8 mouse cellular contexts compared by ENCODE assay signal in the genomic region with DNA sequence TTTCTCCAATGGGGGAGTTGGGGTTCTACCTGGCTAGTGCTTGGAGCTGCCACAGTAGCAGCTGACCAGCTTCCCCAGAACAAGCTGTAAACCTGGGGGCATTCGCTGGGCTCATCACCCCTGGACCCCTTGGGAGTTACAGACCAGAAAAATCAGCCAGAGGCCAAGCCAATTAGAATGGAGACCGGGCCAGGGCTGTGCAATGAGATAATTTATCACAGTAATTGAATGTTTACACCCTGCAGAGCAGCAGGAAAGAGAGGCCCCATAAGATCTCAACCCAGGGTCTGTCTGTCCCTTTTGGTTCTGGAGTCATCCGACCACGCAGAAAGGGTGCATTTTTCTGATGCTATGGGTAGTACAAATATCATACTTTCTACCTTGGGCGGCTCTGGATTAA. TPM values are rescaled to one million over a fixed set of nuclear protein-coding genes. Genes with fewer than 3 reads are reported as not detected.
DNase-seq lines count a peak whose midpoint lies in the region; ATAC-seq and TF ChIP-seq lines count a peak whose summit lies in the region.

No protein-coding gene starts in this region.

- peaks cover 3% of the 10 kb centered on the region for H3K36me3 ChIP-seq in kidney, embryonic 15.5 days
- H3K36me3 ChIP-seq in hindbrain, embryonic 16.5 days (ENCODE audit: control insufficient read depth, insufficient read depth, low read length), result no peaks in the 10 kb centered on the region
- H3K36me3 ChIP-seq in midbrain, postnatal 0 days (ENCODE audit: insufficient read depth, low read length), result no peaks in the 10 kb centered on the region

- no peak for DNase-seq in kidney, adult 8-10 months
- DNase-seq in midbrain, postnatal 0 days (ENCODE audit: low spot score), result no peak
- DNase-seq in adrenal gland, postnatal 10 days, result no peak
- no peak for DNase-seq in frontal cortex, adult 2 months (ENCODE audit: extremely low spot score in 1 of 2, low spot score in 1 of 2)
- DNase-seq in gastrocnemius, adult 8-10 months (ENCODE audit: low spot score in 2 of 2), result no peak

- ATAC-seq in kidney, embryonic 15.5 days (replicated peaks; ENCODE audit: low FRiP score), result no peak
- ATAC-seq in hindbrain, embryonic 16.5 days, result no peak
- ATAC-seq in midbrain, postnatal 0 days (ENCODE audit: low FRiP score), result no peak

- peak overlapping the region; percentile 99; the same call in 1 of the 2 replicates for H3K27ac ChIP-seq in kidney, embryonic 15.5 days
- 0 out of 2 replicates have a peak overlapping the region, but pooled peaks have one; percentile 20 for H3K27ac ChIP-seq in brown adipose tissue, adult 24 weeks (replicated peaks; ENCODE audit: low read depth, low read length)
- no peak overlapping the region for H3K27ac ChIP-seq in hindbrain, embryonic 16.5 days (ENCODE audit: low read depth, low read length)
- no peak overlapping the region for H3K27ac ChIP-seq in midbrain, postnatal 0 days (ENCODE audit: low read depth, low read length)

- H3K4me2 ChIP-seq in kidney, embryonic 15.5 days, result peak overlapping the region; percentile 96
- peak overlapping the region; percentile 88 for H3K4me2 ChIP-seq in hindbrain, embryonic 16.5 days (ENCODE audit: low read length)
- H3K4me2 ChIP-seq in midbrain, postnatal 0 days (ENCODE audit: low read depth, low read length, poor library complexity, severe bottlenecking), result peak overlapping the region; percentile 96

- no peaks in the 10 kb centered on the region for H3K27me3 ChIP-seq in kidney, embryonic 15.5 days
- no peaks in the 10 kb centered on the region for H3K27me3 ChIP-seq in hindbrain, embryonic 16.5 days (replicated peaks; ENCODE audit: control insufficient read depth, insufficient read depth, low read length)
- no peaks in the 10 kb centered on the region for H3K27me3 ChIP-seq in midbrain, postnatal 0 days (ENCODE audit: insufficient read depth, low read length)

- peak overlapping the region; percentile 77 for H3K4me3 ChIP-seq in kidney, embryonic 15.5 days (replicated peaks)
- peak overlapping the region; percentile 82 for H3K4me3 ChIP-seq in brown adipose tissue, adult 24 weeks (ENCODE audit: insufficient read depth, low read depth, low read length)
- H3K4me3 ChIP-seq in hindbrain, embryonic 16.5 days (ENCODE audit: low read length), result peak overlapping the region; percentile 81
- peak overlapping the region; percentile 66 for H3K4me3 ChIP-seq in midbrain, postnatal 0 days (ENCODE audit: low read depth, low read length)

- no peak for TF ChIP-seq CTCF in midbrain, postnatal 0 days (IDR thresholded peaks at IDR 0.05)

- H3K9ac ChIP-seq in kidney, embryonic 15.5 days, result peak overlapping the region; percentile 88
- H3K9ac ChIP-seq in hindbrain, embryonic 16.5 days (ENCODE audit: low read depth, low read length), result peak overlapping the region; percentile 94; the same call in 1 of the 2 replicates
- H3K9ac ChIP-seq in midbrain, postnatal 0 days (replicated peaks; ENCODE audit: low read length, poor library complexity, severe bottlenecking), result no peak overlapping the region

- peaks cover 90% of the 10 kb centered on the region for H3K4me1 ChIP-seq in kidney, embryonic 15.5 days
- peaks cover 51% of the 10 kb centered on the region for H3K4me1 ChIP-seq in brown adipose tissue, adult 24 weeks (ENCODE audit: control insufficient read depth, insufficient read depth, insufficient read length, low read length)
- peaks cover 58% of the 10 kb centered on the region for H3K4me1 ChIP-seq in hindbrain, embryonic 16.5 days (ENCODE audit: control insufficient read depth, insufficient read depth, low read depth, low read length)
- peaks cover 7% of the 10 kb centered on the region; the same call in 1 of the 2 replicates for H3K4me1 ChIP-seq in midbrain, postnatal 0 days (ENCODE audit: insufficient read depth, low read length)

- WGBS in kidney, embryonic 15.5 days, result 13% methylated on average over 5 of the region's 5 CpGs
- WGBS in hindbrain, embryonic 16.5 days, result 25% methylated on average over 5 of the region's 5 CpGs
- WGBS in midbrain, postnatal 0 days, result 19% methylated on average over 5 of the region's 5 CpGs

- H3K9me3 ChIP-seq in kidney, embryonic 15.5 days (replicated peaks), result no peaks in the 10 kb centered on the region
- no peaks in the 10 kb centered on the region for H3K9me3 ChIP-seq in hindbrain, embryonic 16.5 days (ENCODE audit: control insufficient read depth, low read length)
- H3K9me3 ChIP-seq in midbrain, postnatal 0 days (ENCODE audit: low read length), result no peaks in the 10 kb centered on the region

RNA-seq across cellular contexts. Expression of a gene that starts 26.9 kb away (rescaled TPM):
- polyA plus RNA-seq in kidney, embryonic 15.5 days (2015; fragmentation: Nextera tagmentation; extraction: Ambion mirVana), result 8.7 and 10.8 TPM in 2 replicates
- 6.9 and 9.5 TPM in 2 replicates for polyA plus RNA-seq in brown adipose tissue, adult 24 weeks (2012; ENCODE audit: insufficient read depth, insufficient read length, missing spikeins)
- polyA plus RNA-seq in hindbrain, embryonic 16.5 days (2015; fragmentation: Nextera tagmentation; extraction: Ambion mirVana), result 3.1 and 4.3 TPM in 2 replicates
- 8.5 and 15.6 TPM in 2 replicates for total RNA-seq in midbrain, postnatal 0 days (2014; rRNA removed)
- polyA plus RNA-seq in midbrain, postnatal 0 days (2015; fragmentation: Nextera tagmentation; extraction: Ambion mirVana), result 2.0 and 3.0 TPM in 2 replicates
- 10 to 100 TPM; 19.2 to 24.9 TPM for total RNA-seq in adrenal gland, postnatal 10 days (2021)
- 8.6 and 8.7 TPM in 2 replicates for polyA plus RNA-seq in frontal cortex, adult 2 months (2012; rRNA removed)
- 1 to 10 TPM; 5.7 to 9.1 (median 7.4) TPM for total RNA-seq in gastrocnemius, adult 8-10 months (2022)

RNA-seq across cellular contexts. Expression of a gene that starts 43.5 kb away (rescaled TPM):
- 1.00 and 1.0 TPM in 2 replicates for polyA plus RNA-seq in kidney, embryonic 15.5 days (2015; fragmentation: Nextera tagmentation; extraction: Ambion mirVana)
- polyA plus RNA-seq in brown adipose tissue, adult 24 weeks (2012; ENCODE audit: insufficient read depth, insufficient read length, missing spikeins), result not detected in 2 replicates
- 4.7 and 4.8 TPM in 2 replicates for polyA plus RNA-seq in hindbrain, embryonic 16.5 days (2015; fragmentation: Nextera tagmentation; extraction: Ambion mirVana)
- 6.0 and 8.1 TPM in 2 replicates for total RNA-seq in midbrain, postnatal 0 days (2014; rRNA removed)
- 8.2 and 8.9 TPM in 2 replicates for polyA plus RNA-seq in midbrain, postnatal 0 days (2015; fragmentation: Nextera tagmentation; extraction: Ambion mirVana)
- under 1 TPM; 0.30 to 0.61 TPM for total RNA-seq in adrenal gland, postnatal 10 days (2021)
- 4.4 and 5.3 TPM in 2 replicates for polyA plus RNA-seq in frontal cortex, adult 2 months (2012; rRNA removed)
- under 1 TPM in 3 of 4 experiments, not detected in 1; 0.10 to 0.17 (median 0.16) TPM for total RNA-seq in gastrocnemius, adult 8-10 months (2022)

Comparison
In these comparisons a context has a peak if more than half of its experiments do, and no peak if none do; other contexts are left out.
1. H3K27ac ChIP-seq: peak in kidney, embryonic 15.5 days (single experiment) and brown adipose tissue, adult 24 weeks (single experiment); none in hindbrain, embryonic 16.5 days (single experiment) and midbrain, postnatal 0 days (single experiment).
2. Peak in every context shown above with its lines, with median percentiles within 50 percentile points of each other: H3K4me2 ChIP-seq and H3K4me3 ChIP-seq.